Mouse (Mus musculus): ENCODE measurements around the gene Cpm. TPM values are rescaled to one million over a fixed set of nuclear protein-coding genes. Genes with fewer than 3 reads are reported as not detected.

Cpm gene
- total RNA-seq, 2 experiments from 2014 or later = 2.6 to 2.7 TPM

GRCm38 (mm10) chr10:117670092-117670491 lies 40.8 kb downstream of the Cpm start:
- no peak for DNase-seq
- intact Hi-C loops (cut with DNase I) = no loop called here

- intact Hi-C loops (cut with DNase I) = no loop called here
- no peak for DNase-seq
These were observed 41.5 kb downstream of the Cpm start for GRCm38 (mm10) chr10:117670791-117671190.

DNA sequence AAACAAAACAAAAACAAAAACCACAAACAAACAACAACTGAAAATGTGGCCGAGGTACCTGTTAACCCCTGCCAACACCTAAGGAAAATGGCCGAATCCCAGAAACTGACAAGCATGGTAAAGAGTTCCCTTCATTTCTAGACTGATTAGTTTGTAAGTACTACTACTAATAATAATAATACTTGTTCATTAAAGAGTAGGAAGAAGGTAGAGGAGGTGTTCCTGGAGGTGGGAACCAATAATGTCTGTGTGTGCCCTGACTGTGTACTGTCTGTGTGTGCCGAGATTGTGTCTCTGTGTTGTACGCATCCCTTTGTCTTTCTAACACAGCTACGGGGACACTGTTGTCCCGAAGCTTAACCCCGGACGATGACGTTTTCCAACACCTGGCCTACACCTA lies 42.0 kb downstream of the Cpm start:
- DNase-seq = no peak
- intact Hi-C loops (cut with DNase I) = no loop called here

- no peak for DNase-seq
- intact Hi-C loops (cut with DNase I) = no loop called here
These were observed 42.8 kb downstream of the Cpm start for GRCm38 (mm10) chr10:117671930-117672666.

DNA sequence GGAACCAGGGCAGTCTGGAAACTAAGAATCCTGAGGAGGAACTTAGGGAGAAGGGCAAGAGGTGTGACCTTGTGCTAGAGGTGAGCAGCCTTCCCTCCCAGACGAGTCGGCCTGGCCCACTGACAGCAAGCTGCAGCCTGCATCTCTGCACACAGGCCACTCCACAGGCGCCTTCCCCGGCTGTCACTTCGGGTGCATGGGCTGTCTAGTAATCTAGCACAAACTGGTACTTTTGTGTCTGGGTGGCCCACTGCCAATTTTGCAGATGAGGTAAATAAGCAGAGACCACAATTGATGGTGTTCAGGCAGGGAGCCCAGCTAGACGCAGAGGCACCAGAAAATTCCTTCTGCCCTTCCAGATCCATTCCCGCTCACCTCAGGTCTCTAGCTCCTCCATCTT lies 43.4 kb downstream of the Cpm start:
- intact Hi-C loops (cut with DNase I) = no loop called here
- no peak for DNase-seq

DNA sequence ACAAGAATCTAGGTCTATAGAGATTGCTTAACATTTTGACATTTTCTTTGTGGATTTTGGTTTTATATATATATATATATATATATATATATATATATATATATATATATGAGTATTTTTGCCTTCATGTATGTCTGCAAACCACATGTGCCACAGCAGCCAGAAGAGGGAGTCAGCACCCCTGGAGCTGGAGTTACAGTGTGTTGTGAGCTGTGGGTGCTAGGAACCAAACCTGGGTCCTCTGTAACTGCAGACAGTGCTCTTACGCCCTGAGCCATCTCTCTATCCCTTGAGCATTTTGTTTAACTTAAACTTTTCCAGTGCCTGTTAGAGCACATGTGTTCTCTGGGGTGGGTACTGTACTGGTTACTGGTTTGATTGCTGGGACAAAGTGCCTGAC lies 44.6 kb downstream of the Cpm start:
- intact Hi-C loops (cut with DNase I) = no loop called here
- DNase-seq = no peak

- no peak for DNase-seq
- intact Hi-C loops (cut with DNase I) = no loop called here
These were observed 45.2 kb downstream of the Cpm start for GRCm38 (mm10) chr10:117674359-117675019.

DNA sequence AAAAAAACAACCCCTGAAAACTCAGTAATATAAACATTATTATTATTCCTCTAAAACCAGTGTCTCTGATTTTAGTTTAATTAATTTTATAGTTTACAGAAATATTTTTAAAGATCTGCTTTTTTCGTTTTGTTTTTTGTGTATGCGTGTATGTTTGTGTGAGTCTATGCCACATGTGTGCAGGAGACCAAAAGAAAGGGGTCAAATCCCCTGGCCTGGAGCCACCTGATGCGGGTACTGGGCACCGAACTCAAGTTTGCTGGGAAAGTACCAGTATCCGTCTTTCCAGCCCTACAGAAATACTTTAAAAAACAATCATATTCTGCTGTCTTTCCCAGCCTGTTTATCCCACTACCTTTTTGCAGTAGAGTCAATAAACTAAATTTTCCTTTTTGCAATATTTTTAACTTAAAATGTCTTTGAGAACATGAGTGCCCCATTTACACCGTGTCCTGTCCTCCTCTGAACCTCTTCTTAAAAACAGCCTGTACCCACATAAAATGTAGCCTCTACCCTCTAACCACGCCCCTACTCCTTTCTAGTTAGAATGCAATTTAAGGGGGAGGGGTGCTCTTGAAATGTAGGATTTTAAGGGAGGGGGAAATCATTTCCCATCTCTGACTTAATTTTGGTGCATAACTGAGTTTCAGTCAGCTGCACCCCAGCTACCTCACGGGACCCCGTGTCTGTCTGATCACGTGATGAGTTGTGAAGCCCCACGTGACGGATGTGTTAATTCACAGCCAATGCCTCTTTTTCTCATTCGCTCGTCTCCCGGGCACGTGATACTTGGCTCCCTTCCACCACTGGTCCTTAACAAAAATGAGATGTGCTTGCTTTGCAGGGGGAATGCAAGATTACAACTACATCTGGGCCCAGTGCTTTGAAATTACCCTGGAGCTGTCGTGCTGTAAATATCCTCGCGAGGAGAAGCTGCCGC lies 46.1 kb downstream of the Cpm start:
- DNase-seq = peak; percentile 17 to 31
- intact Hi-C loops (cut with DNase I) = loop anchor here (2.0 kb wide), 2 partner anchors 161 to 221 kb away; no protein-coding TSS in a partner anchor

GRCm38 (mm10) chr10:117676036-117676643 lies 46.8 kb downstream of the Cpm start:
- DNase-seq = no peak
- intact Hi-C loops (cut with DNase I) = loop anchor here (2.0 kb wide), 2 partner anchors 161 to 221 kb away; no protein-coding TSS in a partner anchor

DNA sequence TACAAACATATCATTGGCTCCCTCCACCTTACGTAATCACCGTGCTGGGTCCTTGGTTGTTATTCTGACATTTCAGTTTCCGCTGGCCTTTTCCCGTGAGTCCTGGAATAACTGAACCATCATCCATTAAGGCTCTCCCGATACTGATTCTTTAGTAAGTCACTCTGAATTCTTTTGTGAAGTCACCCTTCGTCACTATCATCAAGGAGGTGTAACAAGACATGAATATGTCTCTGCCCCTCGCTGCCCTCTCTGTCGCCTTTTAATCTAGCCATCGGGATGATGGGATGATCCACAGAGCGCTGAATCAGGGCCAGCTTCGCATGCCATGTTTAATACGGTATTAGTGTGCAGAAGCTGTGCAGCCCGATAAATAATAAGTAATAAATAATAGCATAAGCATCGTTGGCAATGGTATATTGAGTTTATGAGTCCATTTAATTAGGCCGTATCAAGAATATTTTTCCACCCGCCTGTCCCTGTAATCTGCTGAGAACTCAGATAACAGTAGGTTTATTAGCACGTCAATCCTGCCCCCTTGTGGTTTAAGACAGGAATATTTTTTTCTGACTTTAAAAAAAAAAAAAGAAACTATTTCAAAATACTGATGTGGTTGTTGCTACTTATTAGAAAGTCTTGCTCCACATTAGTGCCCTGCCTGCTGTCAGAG lies 47.5 kb downstream of the Cpm start:
- no peak for DNase-seq
- intact Hi-C loops (cut with DNase I) = loop anchor here (2.0 kb wide), 2 partner anchors 162 to 222 kb away; no protein-coding TSS in a partner anchor

GRCm38 (mm10) chr10:117677494-117678236 lies 48.4 kb downstream of the Cpm start:
- DNase-seq = no peak
- intact Hi-C loops (cut with DNase I) = loop anchor here (2.0 kb wide), 2 partner anchors 163 to 223 kb away; no protein-coding TSS in a partner anchor

DNA sequence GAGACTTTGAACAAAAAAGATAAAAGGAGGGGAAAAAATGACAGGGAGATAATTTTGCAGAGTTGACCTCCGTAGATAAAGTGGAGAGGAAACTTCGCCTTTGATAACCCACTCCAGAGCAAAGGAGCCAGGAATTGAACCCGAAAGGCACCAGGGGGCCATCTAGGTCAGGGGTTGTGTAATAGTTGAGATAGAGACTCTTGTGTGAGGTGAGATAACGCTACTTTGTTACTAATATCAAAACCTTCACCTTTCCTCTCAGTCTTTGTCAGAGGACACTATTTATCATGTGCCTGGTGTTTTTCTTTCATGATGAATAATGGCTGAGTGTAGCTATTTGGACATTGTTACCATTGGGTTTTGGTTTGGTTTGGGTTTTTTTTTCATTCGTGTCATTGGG lies 49.1 kb downstream of the Cpm start:
- intact Hi-C loops (cut with DNase I) = no loop called here
- no peak for DNase-seq

DNA sequence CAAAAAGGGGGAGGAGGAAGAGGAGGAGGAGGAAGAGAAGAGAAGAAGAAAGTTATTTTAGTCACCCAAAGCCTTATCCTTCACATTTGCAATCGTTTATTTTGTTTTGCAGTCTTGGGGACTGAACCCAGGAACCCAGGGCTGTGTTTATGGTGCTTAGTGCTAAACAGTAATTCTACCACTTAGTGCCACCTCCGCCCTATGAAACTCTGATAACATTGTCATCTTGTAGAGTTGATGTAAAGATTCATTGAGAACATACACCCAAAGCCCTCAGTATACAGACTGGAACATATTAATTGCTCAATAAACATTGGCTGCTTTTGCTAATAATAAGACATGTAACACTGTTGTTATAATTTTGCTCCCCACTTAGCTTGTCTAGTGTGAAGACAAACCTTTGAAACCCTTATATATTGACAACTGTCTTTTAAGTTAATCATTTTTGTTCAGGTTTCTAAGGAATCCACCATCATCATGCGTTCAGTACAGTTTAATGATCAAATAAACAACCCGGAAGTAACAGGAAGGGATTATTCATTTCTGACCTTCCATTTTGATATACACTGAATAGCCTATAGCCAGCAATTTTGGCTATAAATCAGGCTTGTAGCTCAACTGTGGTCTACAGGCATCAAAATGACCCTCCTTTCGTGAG lies 49.9 kb downstream of the Cpm start:
- intact Hi-C loops (cut with DNase I) = no loop called here
- no peak for DNase-seq

- intact Hi-C loops (cut with DNase I) = no loop called here
- DNase-seq = no peak
These were observed 50.7 kb downstream of the Cpm start for GRCm38 (mm10) chr10:117679963-117680473.

DNA sequence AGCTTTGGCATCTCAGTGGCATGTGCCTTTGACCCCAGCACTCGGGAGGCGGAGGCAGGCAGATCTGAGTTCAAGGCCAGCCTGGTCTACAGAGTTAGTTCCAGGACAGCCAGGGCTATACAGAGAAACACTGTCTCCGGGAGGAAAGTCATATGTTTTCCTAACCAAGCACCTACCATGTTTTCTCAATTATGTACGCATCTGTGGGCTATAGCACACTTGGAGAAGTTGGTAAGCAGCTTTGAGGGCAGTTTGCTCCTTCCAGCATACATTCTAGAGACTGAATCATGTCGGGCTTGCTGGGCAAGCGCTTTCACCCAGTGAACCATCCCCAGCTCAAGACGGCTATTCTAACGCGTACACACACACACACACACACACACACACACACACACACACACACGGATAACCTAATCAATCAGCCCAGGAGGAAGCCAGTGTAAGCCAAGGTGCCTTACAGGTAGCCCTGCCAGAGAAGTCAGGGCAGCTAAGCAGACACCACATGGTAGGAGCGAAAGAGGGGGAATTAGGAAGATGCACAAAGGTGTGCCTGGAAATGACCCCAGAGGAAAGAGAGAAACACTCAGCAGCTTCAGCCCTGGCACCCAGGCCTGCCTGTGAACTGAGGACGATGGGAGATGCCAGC lies 51.7 kb downstream of the Cpm start:
- intact Hi-C loops (cut with DNase I) = no loop called here
- DNase-seq = no peak

DNA sequence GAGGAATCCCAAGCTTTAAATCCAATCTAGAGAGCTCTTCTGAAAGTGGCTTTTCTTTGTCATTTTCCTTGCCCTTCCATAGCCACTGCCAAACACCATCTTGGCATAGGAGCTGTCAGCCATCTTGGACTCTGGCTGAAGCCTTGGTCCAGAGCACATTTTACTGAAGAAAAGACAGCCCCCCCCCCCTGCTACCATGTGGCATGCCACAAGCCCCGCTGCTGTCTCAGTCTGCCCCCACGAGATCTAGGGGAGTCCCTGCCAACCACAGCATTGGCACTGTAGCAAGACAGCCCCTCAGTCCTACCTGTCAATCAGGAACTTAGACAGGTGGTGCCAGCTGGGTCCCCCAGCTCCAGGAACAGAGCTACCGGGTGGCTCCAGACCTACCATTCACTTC lies 52.2 kb downstream of the Cpm start:
- intact Hi-C loops (cut with DNase I) = no loop called here
- no peak for DNase-seq

GRCm38 (mm10) chr10:117681999-117682857 lies 52.9 kb downstream of the Cpm start:
- intact Hi-C loops (cut with DNase I) = no loop called here

More at GRCm38 (mm10) chr10:117681999-117682857, 52.9 kb downstream of the Cpm start:
- peak in 1 of 2 experiments; percentile 43 for DNase-seq
